Mouse (Mus musculus): ENCODE results near the gene Fcgr3.
"Not testable (repeated sequence)": the region's sequence is repeated elsewhere in the genome, so short reads cannot be mapped to it uniquely, and the experiment has no call there.

The Fcgr3 gene

GRCm38 (mm10) chr1:171064491-171065242, at the start of gene Fcgr3:
TSS of gene Fcgr3 (minus strand) at chr1:171064935.
- DNase-seq (ENCODE audit: low read depth), result peak; percentile 92

GRCm38 (mm10) chr1:171113873-171114299, 49.2 kb upstream of the Fcgr3 start, which contains the start of gene Cfap126:
TSS of gene Cfap126 (plus strand) at chr1:171113918.
- DNase-seq (ENCODE audit: low read depth), result peak; percentile 54

GRCm38 (mm10) chr1:171112986-171113385, 48.3 kb upstream of the Fcgr3 start:
- DNase-seq (ENCODE audit: low read depth), result no peak

GRCm38 (mm10) chr1:171111781-171112575, 47.2 kb upstream of the Fcgr3 start:
- no peak for DNase-seq (ENCODE audit: low read depth)

- peak; percentile 85 for DNase-seq (ENCODE audit: low read depth)
Observed at GRCm38 (mm10) chr1:171111020-171111780, 46.5 kb upstream of the Fcgr3 start.

GRCm38 (mm10) chr1:171110659-171111019, 45.9 kb upstream of the Fcgr3 start:
- DNase-seq (ENCODE audit: low read depth), result no peak

- no peak for DNase-seq (ENCODE audit: low read depth)
Observed at GRCm38 (mm10) chr1:171109620-171110019, 44.9 kb upstream of the Fcgr3 start.

- DNase-seq (ENCODE audit: low read depth), result no peak
Observed at GRCm38 (mm10) chr1:171105226-171105625, 40.5 kb upstream of the Fcgr3 start.

- no peak for DNase-seq (ENCODE audit: low read depth)
Observed at GRCm38 (mm10) chr1:171103179-171103840, 38.6 kb upstream of the Fcgr3 start.

GRCm38 (mm10) chr1:171102547-171103177, 37.9 kb upstream of the Fcgr3 start:
- DNase-seq (ENCODE audit: low read depth), result peak; percentile 71

- DNase-seq (ENCODE audit: low read depth), result no peak
Observed at GRCm38 (mm10) chr1:171101733-171102546, 37.2 kb upstream of the Fcgr3 start.

GRCm38 (mm10) chr1:171101033-171101432, 36.3 kb upstream of the Fcgr3 start:
- DNase-seq (ENCODE audit: low read depth), result no peak

GRCm38 (mm10) chr1:171097612-171098011, 32.9 kb upstream of the Fcgr3 start:
- no peak for DNase-seq (ENCODE audit: low read depth)

- no peak for DNase-seq (ENCODE audit: low read depth)
Observed at GRCm38 (mm10) chr1:171097136-171097535, 32.4 kb upstream of the Fcgr3 start.

- DNase-seq (ENCODE audit: low read depth), result no peak
Observed at GRCm38 (mm10) chr1:171096110-171096964, 31.6 kb upstream of the Fcgr3 start.

GRCm38 (mm10) chr1:171094424-171094823, 29.7 kb upstream of the Fcgr3 start:
- no peak for DNase-seq (ENCODE audit: low read depth)

GRCm38 (mm10) chr1:171090761-171091160, 26.0 kb upstream of the Fcgr3 start:
- DNase-seq (ENCODE audit: low read depth), result no peak

GRCm38 (mm10) chr1:171089891-171090290, 25.2 kb upstream of the Fcgr3 start:
- no peak for DNase-seq (ENCODE audit: low read depth)

- not testable (repeated sequence) for DNase-seq (ENCODE audit: low read depth)
Observed at GRCm38 (mm10) chr1:171088237-171088869, 23.6 kb upstream of the Fcgr3 start.
